Mouse (Mus musculus) thymus, postnatal 36 days (tissue): Measurements from ENCODE around the gene Bckdk.
A peak's percentile ranks its signal among the peaks of the same experiment; 100 is the strongest.
"Not testable (repeated sequence)": the region's sequence is repeated elsewhere in the genome, so short reads cannot be mapped to it uniquely, and the experiment has no call there.

Experiments
- DNase-seq, 2 experiments: peaks; one replicate each; pipeline ENCODE4 v3.0.0; 2022; ENCODE audit warnings: mixed read lengths in 2 of 2

The Bckdk gene

GRCm38 (mm10) chr7:127903971-127904796 lies at the start of gene Bckdk:
Gene Bckdk (plus strand): TSS chr7:127904082.
- peak; percentile 66 to 74 for DNase-seq

GRCm38 (mm10) chr7:127858258-127858657 lies 45.6 kb upstream of the Bckdk start:
- DNase-seq, result no peak

GRCm38 (mm10) chr7:127866434-127866833 lies 37.4 kb upstream of the Bckdk start:
- DNase-seq, result no peak

GRCm38 (mm10) chr7:127867641-127868040 lies 36.2 kb upstream of the Bckdk start:
- DNase-seq, result no peak

- no peak for DNase-seq
Measured at GRCm38 (mm10) chr7:127869149-127869810, 34.6 kb upstream of the Bckdk start.

GRCm38 (mm10) chr7:127870136-127870821 lies 33.6 kb upstream of the Bckdk start:
- DNase-seq, result no peak

- no peak for DNase-seq
Measured at GRCm38 (mm10) chr7:127874812-127875626, 28.9 kb upstream of the Bckdk start.

- DNase-seq, result peak; percentile 89 to 91
Measured at GRCm38 (mm10) chr7:127875627-127876001, 28.3 kb upstream of the Bckdk start.

- peak; percentile 73 to 78 for DNase-seq
Measured at GRCm38 (mm10) chr7:127876041-127876466, 27.8 kb upstream of the Bckdk start, which contains the start of gene Zfp646. Gene Zfp646 (plus strand): TSS chr7:127876221.

- DNase-seq, result peak; percentile 84 to 85
Measured at GRCm38 (mm10) chr7:127876467-127877348, 27.2 kb upstream of the Bckdk start, which contains the start of gene Zfp668. Gene Zfp668 (minus strand): TSS chr7:127876828.

GRCm38 (mm10) chr7:127879301-127879700 lies 24.6 kb upstream of the Bckdk start:
- DNase-seq, result no peak

GRCm38 (mm10) chr7:127880431-127880830 lies 23.5 kb upstream of the Bckdk start:
- DNase-seq, result no peak

GRCm38 (mm10) chr7:127885951-127886350 lies 17.9 kb upstream of the Bckdk start:
- DNase-seq, result no peak

GRCm38 (mm10) chr7:127886551-127886950 lies 17.3 kb upstream of the Bckdk start:
- no peak for DNase-seq

GRCm38 (mm10) chr7:127887191-127887590 lies 16.7 kb upstream of the Bckdk start:
- DNase-seq, result no peak

- no peak for DNase-seq
Measured at GRCm38 (mm10) chr7:127887781-127888180, 16.1 kb upstream of the Bckdk start.

GRCm38 (mm10) chr7:127888821-127889220 lies 15.1 kb upstream of the Bckdk start:
- no peak for DNase-seq

- no peak for DNase-seq
Measured at GRCm38 (mm10) chr7:127890798-127891197, 13.1 kb upstream of the Bckdk start, which contains the start of gene Prss53. Gene Prss53 (minus strand): TSS chr7:127890970.

- DNase-seq, result no peak
Measured at GRCm38 (mm10) chr7:127894480-127894879, 9.4 kb upstream of the Bckdk start.

GRCm38 (mm10) chr7:127895442-127895841 lies 8.4 kb upstream of the Bckdk start, which contains the start of the genes Gm21974 and Vkorc1:
Gene Gm21974 (minus strand): TSS chr7:127895454.
Gene Vkorc1 (minus strand): TSS chr7:127895617.
- DNase-seq, result peak; percentile 88 to 91

GRCm38 (mm10) chr7:127895891-127896290 lies 8.0 kb upstream of the Bckdk start:
- DNase-seq, result not testable (repeated sequence)
